Mouse (Mus musculus) layer of hippocampus, postnatal 36 days (tissue): ENCODE data around the gene Zfp58. TPM values are rescaled to one million over a fixed set of nuclear protein-coding genes. Genes with fewer than 3 reads are reported as not detected.
"Not testable (repeated sequence)": the region's sequence is repeated elsewhere in the genome, so short reads cannot be mapped to it uniquely, and the experiment has no call there.

Experiments used
- DNase-seq, 2 experiments: peaks; one replicate each; pipeline ENCODE4 v3.0.0; 2022
- total RNA-seq, 2 experiments: library from RNA; stranded (reverse); gene quantifications; 2 replicates each; pipeline ENCODE4 v1.2.3; 2021

Zfp58 gene
- 1 to 10 TPM; 8.3 to 8.4 TPM for total RNA-seq

DNA sequence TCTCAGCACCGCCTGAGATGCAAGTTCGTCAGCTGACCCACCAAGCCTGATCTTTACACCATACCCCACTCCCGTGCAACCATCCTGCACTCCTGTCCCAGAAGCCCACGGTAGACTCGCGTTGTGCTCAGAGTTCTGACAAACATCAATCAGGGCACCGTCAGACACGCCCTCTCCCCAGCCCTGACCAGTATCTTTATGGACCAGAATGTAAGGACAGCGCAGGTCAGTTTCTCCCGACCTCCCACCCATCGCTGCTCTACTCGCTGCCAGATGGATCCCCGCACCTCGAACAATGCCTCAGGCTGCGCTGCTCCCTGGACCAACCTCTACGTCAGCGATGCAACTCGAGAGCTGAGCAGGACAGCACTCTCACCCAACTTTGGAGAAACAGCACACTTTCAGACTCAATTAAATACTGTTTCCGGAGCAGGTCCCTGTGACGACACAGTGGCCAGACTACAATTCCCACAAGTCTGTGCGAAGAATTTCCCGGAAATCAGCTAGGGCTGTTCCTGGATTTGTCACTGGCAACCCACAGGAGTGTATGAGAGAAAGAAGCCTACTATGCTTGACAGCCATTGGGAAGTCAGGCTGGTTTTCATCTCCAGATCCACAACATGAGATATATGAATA lies at the start of gene Zfp58:
Gene Zfp58 (minus strand): TSS at position 472 of the 636 bp plus-strand sequence.
- peak; percentile 86 to 88 for DNase-seq

DNA sequence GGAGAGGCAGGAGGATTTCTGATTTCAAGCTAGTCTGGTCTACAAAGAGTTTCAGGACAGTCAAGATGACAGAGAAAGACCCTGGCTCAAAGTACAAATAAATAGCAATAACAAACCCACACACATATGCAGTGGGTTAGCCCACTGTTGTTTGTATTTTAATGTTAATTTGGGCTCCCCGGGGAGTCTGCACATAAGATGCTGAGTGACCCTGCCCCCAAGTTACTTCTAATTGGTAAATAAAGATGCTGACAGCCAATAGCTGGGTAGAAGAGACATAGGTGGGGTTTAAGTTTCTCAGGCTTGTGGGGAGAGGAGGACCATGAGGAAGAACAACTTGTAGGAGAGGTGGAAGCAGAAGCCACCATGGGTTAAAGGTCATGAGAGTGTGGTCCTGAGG lies 45.6 kb upstream of the Zfp58 start:
- DNase-seq, result no peak

DNA sequence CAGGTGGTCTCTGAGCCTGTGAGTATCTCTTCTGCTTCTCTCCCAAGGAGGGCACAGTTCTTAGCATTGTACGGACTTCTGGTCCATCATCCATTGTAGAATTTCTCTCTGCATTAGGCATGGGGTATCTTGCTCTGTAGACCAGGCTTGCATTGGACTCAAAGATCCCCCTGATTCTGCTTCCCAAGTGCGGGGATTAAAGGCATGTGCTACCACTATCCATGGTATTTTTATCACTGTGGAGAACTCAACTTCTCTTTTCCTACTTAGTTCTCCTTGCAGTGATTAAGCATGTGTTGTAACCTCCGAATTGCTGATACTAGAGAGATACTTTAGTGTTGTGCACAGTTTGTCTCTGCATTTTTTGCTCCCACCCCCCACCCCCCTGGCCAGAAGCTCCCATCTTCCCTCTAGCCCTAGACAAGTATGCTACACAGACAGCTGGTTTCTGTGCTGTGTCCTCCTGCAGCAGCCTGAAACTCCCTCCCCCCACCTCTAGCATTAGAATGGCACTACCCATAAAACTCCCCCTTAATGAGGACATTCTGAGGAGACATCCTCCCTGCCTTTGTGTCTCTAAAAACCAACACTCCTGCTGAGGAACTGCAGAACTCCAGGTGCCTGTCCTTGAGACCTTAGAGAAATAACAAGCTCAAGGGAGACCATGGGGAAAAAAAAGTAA lies 26.8 kb upstream of the Zfp58 start:
- DNase-seq, result no peak

DNA sequence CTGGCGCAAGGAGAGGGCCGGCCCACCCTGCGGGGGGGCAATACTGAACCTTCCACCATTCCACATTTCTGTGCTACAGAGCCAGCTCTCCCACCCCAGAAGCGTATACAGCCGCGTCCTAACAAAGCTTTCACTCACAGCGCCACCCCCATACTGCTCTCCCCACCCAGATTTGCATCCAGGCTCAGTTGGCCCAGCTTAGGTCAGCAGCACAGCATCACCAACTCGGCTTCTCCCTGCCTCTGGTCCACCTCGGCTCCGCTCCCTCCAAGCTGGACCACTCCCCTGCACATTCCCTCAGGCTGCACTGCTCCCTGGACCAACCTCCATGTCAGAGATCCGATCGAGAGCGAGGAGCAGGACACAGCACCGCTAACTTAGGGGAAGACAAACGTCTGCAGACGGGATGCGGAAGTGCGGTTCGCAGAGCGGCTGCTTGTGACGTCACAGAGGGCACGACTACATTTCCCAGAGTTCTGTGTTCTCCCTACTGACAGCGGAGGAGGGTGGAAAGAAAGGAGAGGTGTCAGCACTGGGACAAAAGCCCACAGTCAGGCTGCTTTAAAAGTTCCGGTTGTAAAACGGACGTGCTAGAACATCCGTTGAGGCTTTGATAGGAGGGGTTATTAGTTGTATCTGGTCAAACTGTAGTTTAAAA lies 25.5 kb upstream of the Zfp58 start, which contains the start of the genes Gm26965 and Zfp87:
Gene Gm26965 (minus strand): TSS at position 399 of the 658 bp plus-strand sequence.
Gene Zfp87 (minus strand): TSS at position 425 of the 658 bp plus-strand sequence.
- peak; percentile 93 to 94 for DNase-seq

DNA sequence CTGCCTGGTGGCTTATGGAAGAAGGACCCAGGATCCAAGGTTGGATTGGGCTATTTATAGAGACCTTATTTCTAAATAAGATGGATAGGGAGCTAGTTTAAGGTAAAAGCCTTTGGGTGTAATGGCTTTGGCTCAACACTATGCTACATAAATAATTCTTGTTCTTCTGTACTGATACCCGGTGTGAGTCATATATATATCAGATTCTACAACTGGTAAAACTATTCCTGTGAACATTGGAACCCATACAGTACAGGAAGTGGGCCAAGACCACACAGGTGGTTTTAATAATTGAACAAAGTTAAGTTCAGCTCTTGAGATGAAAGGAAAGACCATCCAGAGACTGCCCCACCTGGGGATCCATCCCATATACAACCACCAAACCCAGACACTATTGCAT lies 553 bp upstream of the Zfp58 start:
- no peak for DNase-seq

DNA sequence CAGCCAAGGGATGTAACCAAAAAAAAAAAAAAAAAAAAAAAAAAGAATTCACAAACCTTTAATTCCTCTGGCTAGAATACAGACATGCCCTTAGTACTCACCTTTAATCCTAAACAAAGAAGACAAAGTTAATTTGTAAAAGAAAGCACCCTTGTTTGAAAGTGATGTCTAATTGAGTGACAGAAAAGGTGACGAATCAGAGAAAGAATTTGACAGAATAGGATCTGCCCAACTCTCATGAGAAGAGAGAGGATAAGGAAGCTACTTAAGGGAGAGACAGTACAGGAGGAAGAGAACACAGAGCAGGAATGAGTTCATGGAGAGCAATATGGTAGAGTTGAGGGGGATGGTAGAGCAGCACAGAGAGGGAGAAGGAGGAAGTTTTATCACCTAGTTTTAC lies 4.7 kb downstream of the Zfp58 start:
- no peak for DNase-seq

DNA sequence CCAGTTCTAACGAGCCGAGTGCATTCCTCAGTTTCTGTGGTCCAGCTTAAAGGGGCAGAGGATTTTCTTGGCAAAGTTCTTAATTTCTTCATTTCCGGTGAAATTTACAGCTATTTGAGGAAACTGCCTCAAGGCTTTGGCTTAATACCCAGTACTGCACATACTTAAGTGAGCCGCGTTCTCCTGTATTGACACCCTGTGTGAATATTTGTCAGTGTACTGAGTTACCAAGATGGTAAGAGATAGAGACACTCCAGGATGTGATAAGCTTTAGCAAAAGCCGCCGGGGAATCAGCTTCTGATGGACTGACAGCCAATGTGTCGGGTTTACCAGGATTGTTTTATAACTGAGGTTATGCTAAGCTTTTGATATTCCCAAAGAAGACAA lies 15.9 kb downstream of the Zfp58 start:
- no peak for DNase-seq

DNA sequence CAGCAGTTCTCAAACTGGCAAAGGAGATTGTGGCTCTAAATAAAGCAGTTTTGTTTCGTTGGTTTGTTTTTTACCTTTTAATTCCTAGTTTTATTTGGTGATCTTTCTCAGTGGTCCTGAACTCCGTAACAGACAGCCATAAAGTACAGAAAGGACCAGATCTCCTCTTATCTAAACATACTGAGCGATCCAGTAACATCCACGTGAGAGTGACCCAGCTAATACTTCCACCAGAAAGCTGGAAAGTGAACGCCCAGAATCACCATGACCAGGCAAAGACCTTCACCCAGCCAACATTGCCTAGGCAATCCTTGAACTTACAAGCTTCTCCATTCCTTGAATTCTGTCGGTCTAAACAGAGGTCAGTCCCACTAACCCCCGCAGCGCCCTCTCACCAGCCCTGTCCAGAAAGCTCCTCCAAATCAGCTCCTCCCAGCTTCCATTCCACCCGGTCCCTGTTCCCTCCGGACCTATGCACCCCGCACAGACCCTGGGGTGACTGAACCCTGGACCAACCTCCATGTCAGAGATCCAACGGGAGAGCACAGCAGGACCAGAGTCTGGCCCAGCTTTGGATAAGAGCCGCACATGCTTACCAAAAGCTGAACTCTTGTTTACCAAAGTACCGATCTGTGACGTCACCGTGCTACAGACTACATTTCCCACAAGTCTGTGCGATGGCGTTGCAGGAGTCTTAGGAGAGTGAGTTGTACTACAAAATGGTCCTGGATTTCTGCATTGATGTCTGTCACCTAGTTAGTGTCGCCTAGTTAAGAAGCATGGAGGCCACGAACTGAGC lies 16.5 kb downstream of the Zfp58 start, which contains the start of gene Zfp874b:
Gene Zfp874b (minus strand): TSS at position 634 of the 799 bp plus-strand sequence.
- DNase-seq, result peak; percentile 83 to 88

DNA sequence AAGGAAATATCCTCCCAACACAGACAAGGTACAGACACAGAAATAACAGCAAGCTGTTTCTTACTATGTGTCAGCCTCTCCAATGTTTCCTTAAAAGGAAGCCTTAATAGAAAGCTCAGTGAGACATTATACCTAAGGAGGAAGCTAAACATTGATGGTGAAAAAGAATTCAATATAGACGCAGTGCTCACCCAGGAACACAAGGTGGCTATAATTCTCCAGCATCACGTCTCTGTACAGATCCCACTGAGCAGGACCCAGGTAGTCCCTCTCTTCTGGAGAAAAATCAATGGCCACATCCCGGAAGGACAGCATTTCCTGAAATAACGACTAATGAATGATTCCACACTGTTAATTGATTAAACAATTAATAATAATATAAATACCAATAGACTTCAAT lies 18.8 kb downstream of the Zfp58 start:
- DNase-seq, result no peak

DNA sequence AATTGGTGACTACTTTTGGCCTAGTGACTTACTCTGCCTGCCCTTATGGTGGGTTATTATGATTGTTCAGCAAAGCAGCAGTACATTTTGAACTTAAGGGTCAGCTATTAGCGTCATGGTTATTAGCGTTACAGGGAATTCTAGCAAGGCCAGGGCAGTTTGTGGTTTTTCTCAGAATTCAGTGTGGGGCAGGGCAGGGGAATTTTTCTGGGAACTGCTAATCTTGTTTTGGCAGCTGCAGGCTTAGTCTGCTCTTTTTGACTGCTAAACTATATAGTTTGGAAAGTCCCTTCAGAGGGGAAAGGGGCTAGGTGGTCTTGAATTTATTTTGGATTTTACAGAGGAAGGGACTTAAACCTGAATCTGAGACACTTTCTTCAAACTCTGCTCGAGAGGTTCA lies 31.1 kb downstream of the Zfp58 start:
- no peak for DNase-seq

DNA sequence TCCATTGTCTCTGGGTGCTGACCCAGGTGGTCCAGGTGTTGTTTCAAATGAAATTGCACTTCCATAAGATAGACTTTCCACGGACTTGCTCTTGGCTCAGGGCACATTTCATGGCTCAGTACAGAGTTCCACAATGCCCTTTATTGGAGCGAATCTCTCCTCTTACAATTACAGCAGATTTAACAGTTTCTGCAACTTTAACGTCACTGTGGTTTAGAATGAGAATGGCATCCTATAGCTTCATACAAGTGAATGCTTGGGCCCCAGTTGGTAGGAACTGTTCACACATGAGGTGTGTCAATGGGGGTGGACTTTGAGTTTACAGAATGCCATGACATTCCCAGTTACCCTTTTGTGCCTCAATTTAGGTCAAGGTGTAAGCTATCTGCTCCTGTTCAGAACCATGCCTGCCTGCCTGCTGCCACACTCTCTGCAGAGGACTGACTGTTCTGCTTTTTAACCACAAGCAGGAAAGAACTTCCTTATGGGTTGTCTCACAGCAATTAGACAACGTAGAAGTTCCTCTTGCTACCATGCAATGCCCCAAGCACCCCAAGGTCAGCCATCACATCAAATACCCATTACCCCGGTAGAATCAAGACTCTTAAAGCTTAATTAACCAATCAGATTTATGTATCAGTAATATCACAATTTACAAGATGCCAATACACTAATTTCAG lies 36.7 kb downstream of the Zfp58 start:
- not testable (repeated sequence) for DNase-seq

DNA sequence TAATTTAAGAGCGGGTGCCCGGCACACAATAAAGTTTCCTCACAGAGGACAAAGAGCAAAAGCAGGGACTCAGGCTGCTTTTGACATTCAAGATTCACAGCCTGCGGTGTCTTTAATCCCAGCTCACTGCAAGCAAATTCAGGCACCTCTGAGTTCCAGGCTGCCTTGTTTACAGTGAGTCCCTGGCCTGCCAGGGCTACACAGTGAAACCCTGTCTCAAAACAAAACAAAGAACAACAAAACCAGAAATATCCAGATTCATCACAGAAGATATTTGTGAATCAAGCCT lies 48.4 kb downstream of the Zfp58 start:
- peak in 1 of 2 experiments; percentile 3 for DNase-seq

DNA sequence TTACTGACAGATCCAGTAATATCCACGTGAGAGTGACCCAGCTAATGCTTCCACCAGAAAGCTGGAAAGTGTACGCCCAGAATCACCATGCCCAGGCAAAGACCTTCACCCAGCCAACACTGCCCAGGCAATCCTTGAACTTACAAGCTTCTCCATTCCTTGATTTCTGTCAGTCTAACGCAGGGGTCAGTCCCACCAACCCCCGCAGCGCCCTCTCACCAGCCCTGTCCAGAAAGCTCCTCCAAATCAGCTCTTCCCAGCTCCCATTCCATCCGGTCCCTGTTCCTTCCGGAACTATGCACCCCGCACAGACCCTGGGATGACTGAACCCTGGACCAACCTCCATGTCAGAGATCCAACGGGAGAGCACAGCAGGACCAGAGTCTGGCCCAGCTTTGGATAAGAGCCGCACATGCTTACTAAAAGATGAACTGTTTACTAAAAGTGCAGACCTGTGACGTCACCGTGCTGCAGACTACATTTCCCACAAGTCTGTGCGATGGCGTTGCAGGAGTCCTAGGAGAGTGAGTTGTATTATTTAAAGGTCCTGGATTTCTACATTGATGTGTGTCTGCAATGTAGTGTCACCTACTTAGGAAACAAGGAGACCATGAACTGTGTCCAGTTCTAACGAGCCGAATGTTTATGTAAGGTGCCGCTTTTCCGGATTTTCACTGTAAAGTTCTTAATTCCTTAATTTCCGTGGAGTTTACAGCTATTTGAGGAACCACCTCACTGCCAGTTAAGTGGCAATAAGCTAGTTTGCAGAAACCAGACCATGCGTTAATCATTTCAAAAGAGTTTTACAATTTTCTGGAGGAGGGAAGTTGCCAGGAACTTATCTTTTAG lies 49.0 kb downstream of the Zfp58 start, which contains the start of gene Zfp874a:
Gene Zfp874a (minus strand): TSS at position 453 of the 849 bp plus-strand sequence.
- DNase-seq, result peak; percentile 87 to 91

Other genes starting within 250 kb of the Zfp58 start
- gene Zfp458, start 222.1 kb downstream of the Zfp58 start, total RNA-seq, result 10 to 100 TPM; 20.8 to 21.5 TPM
- 1 to 10 TPM; 4.6 to 5.8 TPM for gene Zfp457, start 194.1 kb downstream of the Zfp58 start, total RNA-seq
- gene Zfp595, start 168.0 kb downstream of the Zfp58 start, total RNA-seq, result 1 to 10 TPM; 3.0 to 3.3 TPM
- gene Gm28044, start 140.0 kb downstream of the Zfp58 start, total RNA-seq, result 1 to 10 TPM; 1.9 to 2.4 TPM
- 1 to 10 TPM in 1 of 2 experiments, under 1 TPM in 1; 1.00 to 1.1 TPM for gene Zfp953, start 139.9 kb downstream of the Zfp58 start, total RNA-seq
- under 1 TPM; 0.50 to 0.56 TPM for gene Gm28041, start 124.8 kb downstream of the Zfp58 start, total RNA-seq
- under 1 TPM; 0.77 to 0.88 TPM for gene Zfp456, start 124.7 kb downstream of the Zfp58 start, total RNA-seq
- 1 to 10 TPM; 2.4 TPM for gene Zfp429, start 100.7 kb downstream of the Zfp58 start, total RNA-seq
- gene Zfp459, start 79.1 kb downstream of the Zfp58 start, total RNA-seq, result 1 to 10 TPM; 2.5 to 2.9 TPM
- gene Zfp874a, start 48.9 kb downstream of the Zfp58 start, total RNA-seq, result 10 to 100 TPM; 14.3 to 15.7 TPM
- gene Zfp874b, start 16.3 kb downstream of the Zfp58 start, total RNA-seq, result 10 to 100 TPM; 18.4 to 20.2 TPM
- 1 to 10 TPM in 1 of 2 experiments, not detected in 1; 1.2 TPM for gene Gm26965, start 25.6 kb upstream of the Zfp58 start, total RNA-seq
- gene Zfp87, start 25.6 kb upstream of the Zfp58 start, total RNA-seq, result 10 to 100 TPM; 23.8 to 24.5 TPM
- 10 to 100 TPM in 1 of 2 experiments, 1 to 10 TPM in 1; 9.9 to 10.8 TPM for gene Zfp748, start 53.3 kb upstream of the Zfp58 start, total RNA-seq
- 10 to 100 TPM in 1 of 2 experiments, 1 to 10 TPM in 1; 8.2 to 10.3 TPM for gene Zfp729b, start 109.2 kb upstream of the Zfp58 start, total RNA-seq
- gene Gm49345, start 137.2 kb upstream of the Zfp58 start, total RNA-seq, result 1 to 10 TPM in 1 of 2 experiments, under 1 TPM in 1; 0.20 to 1.8 TPM
- 1 to 10 TPM; 8.9 to 9.0 TPM for gene Zfp729a, start 137.2 kb upstream of the Zfp58 start, total RNA-seq
- 10 to 100 TPM; 23.5 to 28.6 TPM for gene Zfp738, start 186.5 kb upstream of the Zfp58 start, total RNA-seq
- 10 to 100 TPM; 12.5 to 14.6 TPM for gene Zfp65, start 228.6 kb upstream of the Zfp58 start, total RNA-seq